Mouse (Mus musculus): ENCODE data around the gene Xlr4a. TPM values are rescaled to one million over a fixed set of nuclear protein-coding genes. Genes with fewer than 3 reads are reported as not detected.
A peak's percentile ranks its signal among the peaks of the same experiment; 100 is the strongest.
"Not testable (repeated sequence)": the region's sequence is repeated elsewhere in the genome, so short reads cannot be mapped to it uniquely, and the experiment has no call there.

Xlr4a gene
- total RNA-seq (2021) = 1 to 10 TPM in 1 of 2 experiments, under 1 TPM in 1; 0.96 to 1.6 TPM

DNA sequence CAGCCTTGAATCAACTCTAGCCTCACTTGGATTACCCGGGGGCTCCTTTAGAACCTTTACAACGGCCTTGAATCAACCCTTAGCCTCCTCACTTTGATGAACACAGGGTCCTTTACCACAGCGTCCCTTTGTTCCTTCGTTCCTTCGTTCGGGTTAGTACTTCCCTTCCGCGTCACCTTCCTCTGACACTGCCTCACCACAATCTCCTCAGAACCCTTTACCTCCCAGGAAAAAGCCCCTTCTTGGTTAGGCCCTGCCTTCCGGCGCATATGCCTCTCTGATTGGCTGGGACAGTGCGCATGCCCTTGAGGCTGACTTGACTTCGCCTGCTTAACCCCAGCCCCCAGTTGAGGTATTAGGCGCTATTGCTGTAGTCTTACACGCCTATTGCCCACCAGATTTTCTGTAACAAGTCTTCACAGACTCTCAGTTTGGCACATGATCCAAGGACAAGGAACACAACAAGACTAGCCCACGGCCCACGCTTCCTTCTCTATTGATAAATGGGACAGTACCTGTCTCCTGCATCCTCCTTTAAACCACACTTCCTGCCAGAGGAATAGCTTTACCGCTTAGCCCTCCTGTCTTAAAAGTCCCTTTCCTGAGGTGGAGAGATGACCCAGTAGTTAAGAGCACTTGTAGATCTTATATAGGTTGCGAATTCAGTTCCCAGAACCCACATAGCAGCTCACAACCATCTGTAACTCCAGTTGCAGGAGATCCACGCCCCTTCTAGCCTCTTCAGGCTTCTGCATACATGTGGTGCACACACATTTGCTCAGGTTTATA is at the start of gene Xlr4a:
Xlr4a (minus strand) TSS at position 212 of the 789 bp plus-strand sequence.
- DNase-seq (ENCODE audit: low spot score in 2 of 2); intact Hi-C loops (cut with DNase I): not testable (repeated sequence)

DNA sequence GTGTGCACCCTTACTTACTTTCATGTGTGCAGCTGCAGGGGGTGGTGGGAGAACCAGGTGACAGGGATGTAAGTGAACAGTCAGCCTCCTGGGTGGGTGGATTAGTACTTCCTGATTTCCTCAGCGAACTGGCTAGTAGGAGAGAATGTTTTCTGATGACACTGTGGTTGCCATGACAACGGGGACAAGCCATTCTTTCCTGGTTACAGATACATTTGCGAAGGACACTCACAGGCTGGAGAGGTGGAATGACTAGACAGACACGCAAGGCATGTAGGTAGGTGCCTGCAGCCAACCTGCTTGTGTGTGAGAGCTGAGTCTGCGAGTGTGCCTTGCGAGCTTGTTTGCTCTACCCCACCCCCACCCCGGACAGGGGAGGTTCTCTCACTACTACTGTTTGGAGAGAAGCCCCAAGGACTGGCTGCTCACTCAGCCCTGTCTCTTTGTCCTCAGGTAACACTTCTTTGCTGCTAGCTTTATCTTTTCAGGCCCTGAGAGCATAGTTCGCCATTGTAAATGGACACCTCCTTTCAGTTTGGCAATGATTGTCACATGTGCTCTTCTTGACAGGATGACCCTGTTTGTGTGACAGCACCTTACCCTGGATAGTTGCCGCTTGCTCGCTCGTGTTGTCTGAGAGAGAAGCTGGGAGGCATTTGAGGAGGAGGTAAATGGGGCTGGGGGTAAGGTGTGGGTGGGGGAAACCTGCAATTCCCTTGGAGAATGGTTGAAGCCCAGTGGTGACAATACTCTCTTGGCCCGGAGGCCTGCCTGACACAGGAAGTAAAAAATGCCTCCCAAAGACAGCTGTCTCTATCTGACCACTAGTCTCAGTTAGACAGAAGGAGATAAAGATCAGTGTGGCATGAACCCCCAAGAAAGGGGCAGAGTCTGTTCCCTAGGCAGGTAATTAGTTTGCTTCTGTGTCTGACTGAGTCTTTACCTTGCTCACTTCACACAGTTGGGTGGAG is 40.9 kb upstream of the Xlr4a start:
- intact Hi-C loops (cut with DNase I); DNase-seq (ENCODE audit: low spot score in 2 of 2): not testable (repeated sequence)

DNA sequence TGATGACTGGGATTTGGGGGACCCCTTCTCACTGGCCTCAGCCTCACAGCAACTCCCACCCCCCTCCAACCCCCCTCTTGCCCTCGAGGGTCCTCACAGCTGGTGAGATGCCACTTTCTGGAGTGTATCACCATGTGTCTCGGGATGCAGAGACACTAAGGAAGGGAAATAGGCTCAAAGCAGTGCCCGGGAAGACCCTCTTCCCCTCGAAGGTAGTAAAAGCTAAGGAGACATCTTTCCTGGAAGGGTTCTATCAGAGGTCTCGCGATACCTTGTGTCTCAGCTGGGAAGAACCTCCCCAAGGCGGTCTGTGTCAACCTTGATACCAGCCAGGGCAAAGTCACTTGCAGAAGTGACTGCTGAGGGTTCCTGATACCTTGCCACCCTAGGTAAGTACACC is 34.5 kb upstream of the Xlr4a start, which contains the start of gene Gm14685:
Gm14685 (plus strand) TSS at position 301 of the 400 bp plus-strand sequence.
- intact Hi-C loops (cut with DNase I); DNase-seq (ENCODE audit: low spot score in 2 of 2): not testable (repeated sequence)

DNA sequence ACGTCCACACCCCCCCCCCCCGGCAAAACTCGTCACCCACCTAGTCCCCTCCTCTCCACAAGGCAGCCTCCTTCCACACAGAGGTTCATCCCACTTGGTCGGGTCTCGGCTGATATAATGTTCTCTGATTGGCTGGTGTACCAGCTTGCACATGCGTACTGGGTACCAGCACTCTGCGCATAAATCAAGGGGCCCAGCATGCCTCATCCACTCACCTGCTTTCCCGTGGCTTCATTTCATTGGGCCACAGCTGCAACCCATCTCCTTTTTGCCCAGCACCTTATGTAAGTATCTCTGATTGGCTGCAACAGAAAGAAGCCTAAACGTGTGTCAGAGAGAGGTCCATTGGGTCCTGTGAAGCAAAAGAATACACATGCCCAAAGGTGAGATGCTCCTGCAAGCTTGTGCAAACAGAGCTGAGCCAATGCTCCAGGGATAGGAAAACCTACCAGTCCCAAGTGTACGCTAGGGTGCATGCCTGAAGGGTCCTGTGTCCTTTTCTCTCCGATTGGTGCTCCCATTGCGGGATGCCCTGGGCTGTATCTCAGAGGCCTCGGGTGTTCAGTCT is 14.7 kb upstream of the Xlr4a start, which contains the start of gene Xlr3a:
Xlr3a (minus strand) TSS at position 155 of the 568 bp plus-strand sequence.
- intact Hi-C loops (cut with DNase I) = not testable (repeated sequence)
- peak in 1 of 2 experiments; percentile 22 for DNase-seq (ENCODE audit: low spot score in 2 of 2)

DNA sequence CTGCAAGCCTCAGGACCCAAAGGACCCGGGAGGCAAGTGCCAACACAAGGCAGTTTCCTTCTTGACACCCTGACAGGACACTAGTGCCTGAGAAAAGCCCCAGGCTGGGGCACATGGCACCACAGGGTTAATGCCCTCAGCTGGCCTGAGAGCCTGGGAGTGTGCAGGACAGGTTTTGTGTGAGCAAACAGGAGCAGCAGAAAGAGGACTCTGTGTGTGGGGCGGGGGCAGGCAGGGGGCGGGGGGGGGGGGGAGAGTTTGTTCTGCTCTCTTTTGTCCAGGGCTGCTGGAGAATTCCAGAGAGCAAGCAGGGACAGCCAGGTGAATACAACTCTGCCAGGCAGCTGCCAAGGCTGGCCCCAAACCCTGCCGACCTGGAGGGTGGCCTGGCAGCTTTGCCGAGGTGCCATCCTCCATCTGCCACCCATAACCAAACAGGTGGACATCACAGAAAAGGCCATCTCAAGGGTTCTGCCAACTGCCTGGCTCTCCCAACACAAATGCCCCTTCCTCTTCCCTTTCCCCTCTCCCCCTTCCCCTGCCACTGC is 15.4 kb downstream of the Xlr4a start:
- intact Hi-C loops (cut with DNase I) = loop anchor here (10.0 kb wide), 1 partner anchor 158 kb away; the partner anchor contains the start of gene F8a
- not testable (repeated sequence) for DNase-seq (ENCODE audit: low spot score in 2 of 2)

DNA sequence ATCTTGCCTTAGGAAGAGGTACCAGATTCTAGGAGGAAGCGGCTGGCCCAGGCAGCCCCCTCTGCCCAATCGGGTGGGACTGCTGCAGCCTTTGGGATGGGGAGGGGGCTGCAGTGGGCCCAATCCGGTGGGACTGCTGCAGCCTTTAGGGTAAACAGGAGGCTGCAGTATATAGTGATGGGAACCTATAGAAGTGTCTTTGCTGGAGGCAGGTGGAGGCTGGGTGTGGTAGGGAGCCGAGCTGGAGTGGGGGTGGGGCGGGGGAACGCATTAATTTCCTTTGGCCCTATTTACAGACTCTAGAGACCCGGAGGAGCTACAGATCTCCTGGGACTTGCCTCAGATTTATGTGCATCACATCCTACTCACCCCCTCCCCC is 17.9 kb downstream of the Xlr4a start, which contains the start of gene Pnma3:
Pnma3 (plus strand) TSS at position 373 of the 379 bp plus-strand sequence.
- intact Hi-C loops (cut with DNase I) = loop anchor here (5.0 to 10.0 kb wide), 2 partner anchors 160 to 423 kb away; partner anchors contain the start of gene F8a

DNA sequence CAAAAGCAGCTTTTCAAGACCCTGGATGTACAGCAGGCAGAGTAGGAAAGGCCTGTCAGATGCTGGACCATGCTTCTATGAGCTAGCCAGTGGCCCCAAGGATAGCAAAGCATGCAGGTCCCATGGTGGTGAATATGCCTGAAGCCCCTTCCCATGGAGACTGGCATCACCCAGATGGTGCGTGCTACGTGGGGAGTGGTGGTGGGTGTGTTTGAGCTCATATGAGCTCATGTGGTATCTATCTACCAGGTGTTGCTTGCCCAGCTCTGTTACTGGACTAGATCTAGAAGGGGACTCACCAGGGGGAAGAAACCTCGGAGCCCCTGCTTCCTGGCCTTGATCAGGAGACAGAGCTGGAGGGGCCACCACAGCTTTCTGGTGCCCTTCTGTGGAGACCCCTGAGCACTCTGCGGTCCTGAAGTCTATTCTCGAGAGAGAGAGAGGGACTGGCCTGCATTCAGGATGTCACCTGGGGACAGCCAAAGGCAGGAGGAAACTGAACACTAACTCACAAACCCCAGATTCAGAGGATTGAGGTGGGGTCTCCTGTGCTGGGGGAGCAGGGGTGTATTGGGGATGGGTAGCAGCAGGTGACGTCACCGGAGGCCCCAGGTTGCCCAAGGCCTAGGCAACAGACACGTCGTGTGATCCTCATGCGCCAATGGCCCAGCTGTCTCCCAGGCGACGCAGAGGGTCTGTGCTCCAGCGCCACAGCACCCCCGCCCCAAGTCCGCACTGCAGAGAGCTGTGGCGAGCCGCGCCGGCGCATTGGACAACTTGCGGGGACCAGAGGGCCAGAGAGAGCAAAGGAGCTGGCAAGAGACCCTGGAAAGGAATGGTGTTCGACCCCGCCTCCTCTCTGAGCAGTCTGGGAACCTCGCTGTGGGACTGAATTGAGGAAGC is 18.5 kb downstream of the Xlr4a start:
- peak; percentile 12 to 24 for DNase-seq (ENCODE audit: low spot score in 2 of 2)
- intact Hi-C loops (cut with DNase I) = loop anchor here (5.0 to 10.0 kb wide), 2 partner anchors 161 to 424 kb away; partner anchors contain the start of gene F8a

More for the DNA sequence above, 17.9 kb downstream of the Xlr4a start, which contains the start of gene Pnma3:
- DNase-seq (ENCODE audit: low spot score in 2 of 2) = no peak

DNA sequence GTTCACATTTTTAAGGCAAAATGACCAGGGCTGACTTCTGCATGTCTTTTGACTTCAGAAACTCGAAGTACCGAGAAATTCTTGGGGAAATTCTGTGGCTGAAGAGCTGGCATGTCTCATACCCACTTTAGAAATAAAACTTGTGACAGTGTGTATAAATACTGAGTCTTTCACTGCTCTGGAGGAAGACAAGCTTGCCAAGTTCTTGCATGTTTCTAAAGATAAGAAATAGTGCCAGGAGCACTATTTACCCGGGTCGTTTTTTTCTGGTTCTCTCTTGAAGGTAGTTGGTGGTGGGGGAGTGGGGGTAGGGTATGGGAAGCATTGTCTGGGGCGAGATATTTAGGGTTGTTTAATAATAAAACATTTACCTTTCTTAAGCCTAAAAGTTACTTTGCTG is 20.0 kb downstream of the Xlr4a start:
- intact Hi-C loops (cut with DNase I) = loop anchor here (5.0 to 10.0 kb wide), 2 partner anchors 162 to 425 kb away; partner anchors contain the start of gene F8a
- DNase-seq (ENCODE audit: low spot score in 2 of 2) = no peak

DNA sequence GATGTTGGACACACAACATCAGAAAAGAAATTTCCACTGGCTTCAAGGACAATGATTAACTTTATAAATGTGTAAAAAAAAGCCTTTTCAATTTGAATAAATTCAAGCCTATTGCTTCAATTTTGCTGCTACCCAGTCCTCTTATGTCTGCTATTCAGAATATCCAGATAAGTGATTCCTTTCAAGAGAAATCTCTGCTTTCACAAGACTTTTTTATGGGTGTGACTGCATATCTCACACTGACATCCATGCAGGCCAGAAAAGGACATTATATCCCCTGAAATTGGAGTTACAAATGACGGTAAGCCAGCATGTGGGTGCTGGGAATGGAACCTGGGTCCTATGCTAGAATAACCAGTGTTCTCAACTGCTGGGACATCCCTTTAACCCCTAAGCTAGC is 20.8 kb downstream of the Xlr4a start:
- intact Hi-C loops (cut with DNase I) = loop anchor here (5.0 to 10.0 kb wide), 2 partner anchors 163 to 426 kb away; partner anchors contain the start of gene F8a
- DNase-seq (ENCODE audit: low spot score in 2 of 2) = no peak

DNA sequence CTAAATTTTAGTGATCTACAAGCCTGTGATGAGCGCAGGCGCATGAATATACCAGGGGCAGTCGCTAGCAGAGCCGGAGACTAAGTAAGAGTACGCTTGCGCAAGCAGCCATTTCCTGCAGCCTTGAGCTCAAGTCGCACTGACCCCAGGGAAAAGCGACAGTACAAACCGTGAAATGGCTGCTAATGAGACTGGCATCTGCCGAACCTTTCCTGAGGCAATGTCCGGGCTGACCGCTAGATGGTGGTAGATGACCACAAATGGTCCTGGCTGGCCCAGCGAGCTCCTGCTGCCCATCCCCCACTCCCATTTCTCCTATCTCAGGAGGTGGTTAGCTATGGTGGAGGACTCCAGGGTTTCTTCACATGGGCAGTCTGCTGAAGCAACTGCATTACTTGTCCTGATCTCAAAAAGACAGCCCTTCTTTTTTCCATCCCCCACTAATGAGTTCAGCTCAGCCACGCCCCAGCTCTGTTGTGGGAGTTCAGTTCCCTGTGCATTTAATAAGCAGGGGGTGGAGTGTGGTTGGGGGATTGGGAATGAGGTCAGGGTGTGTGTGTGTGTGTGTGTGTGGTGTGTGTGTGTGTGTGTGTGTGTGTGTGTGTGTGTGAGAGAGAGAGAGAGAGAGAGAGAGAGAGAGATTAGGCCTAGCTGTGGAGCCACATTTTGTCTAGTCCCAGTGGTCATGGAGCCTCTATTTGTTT is 28.3 kb downstream of the Xlr4a start:
- peak; percentile 92 to 95 for DNase-seq (ENCODE audit: low spot score in 2 of 2)
- intact Hi-C loops (cut with DNase I) = loop anchor here (5.0 to 10.0 kb wide), 4 partner anchors 381 to 1361 kb away; partner anchors contain the start of gene Trex2

DNA sequence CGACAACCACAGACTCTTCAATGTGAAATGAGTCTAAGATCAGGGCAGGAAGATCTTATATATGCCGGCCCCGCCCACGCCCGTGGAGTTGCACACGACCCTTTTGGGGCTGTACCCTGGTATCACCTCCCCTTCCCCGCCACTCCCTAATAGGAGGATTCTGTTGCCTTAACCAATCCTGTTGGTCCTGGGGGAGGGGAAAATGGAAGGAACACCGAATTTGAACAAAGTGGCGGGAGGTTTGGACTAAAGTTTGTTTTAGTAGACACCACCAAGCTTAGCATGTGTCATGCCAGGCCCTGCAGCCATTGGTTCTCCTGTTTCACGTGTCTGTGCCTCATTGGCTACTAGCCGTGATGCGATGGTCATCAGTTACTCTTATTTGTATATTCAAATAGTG is 42.6 kb downstream of the Xlr4a start:
- intact Hi-C loops (cut with DNase I) = no loop called here
- DNase-seq (ENCODE audit: low spot score in 2 of 2) = no peak

DNA sequence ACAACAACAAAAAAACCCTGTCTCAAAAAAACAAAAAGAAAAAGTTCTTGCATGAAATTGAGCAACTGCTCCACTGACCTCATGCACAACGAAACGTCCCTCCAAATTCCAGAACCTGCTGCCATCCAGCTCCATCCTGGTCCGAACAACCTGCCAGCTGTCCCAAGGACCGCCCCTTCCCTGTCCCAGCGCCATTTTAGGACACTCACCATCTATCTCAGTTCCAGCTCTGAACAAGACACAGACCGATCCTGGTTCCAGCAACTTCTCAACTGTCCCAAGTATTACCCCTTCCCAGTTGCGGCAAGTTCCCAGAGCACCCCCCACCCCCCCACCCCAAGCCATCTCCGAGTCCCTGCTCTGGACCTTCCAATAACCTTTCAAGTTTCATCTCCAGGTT is 43.4 kb downstream of the Xlr4a start:
- no peak for DNase-seq (ENCODE audit: low spot score in 2 of 2)
- intact Hi-C loops (cut with DNase I) = no loop called here

DNA sequence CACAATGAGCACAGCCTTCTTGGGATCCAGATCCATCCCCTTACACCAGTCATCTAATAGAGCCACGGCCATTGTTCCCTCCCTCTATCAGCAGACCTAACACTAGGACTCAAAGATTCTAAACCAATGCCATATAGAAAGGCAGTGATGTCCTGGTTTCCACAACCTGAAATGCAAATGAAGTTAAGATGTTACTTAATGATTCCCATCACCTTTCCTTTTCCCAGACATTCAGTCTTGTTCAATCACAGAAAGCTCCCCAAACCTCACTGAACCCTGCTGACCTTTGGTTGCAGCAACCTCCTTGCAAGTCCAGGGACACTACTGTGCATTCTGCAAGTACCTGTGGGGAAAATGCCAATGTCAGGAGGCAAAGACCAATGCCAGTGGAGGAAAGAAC is 45.3 kb downstream of the Xlr4a start, which contains the start of gene Pnma5:
Pnma5 (minus strand) TSS at position 101 of the 400 bp plus-strand sequence.
- intact Hi-C loops (cut with DNase I) = no loop called here
- no peak for DNase-seq (ENCODE audit: low spot score in 2 of 2)
